Mouse (Mus musculus) hindbrain, embryonic 16.5 days (tissue): ENCODE measurements at regions not wholly inside any gene's neighbourhood (a gene's known extent, or its start where the extent isn't known, plus 50 kb on each side); places are given as distances from the start of the nearest gene placed in this dataset.
A peak's percentile ranks its signal among the peaks of the same experiment; 100 is the strongest.
"Not testable (repeated sequence)": the region's sequence is repeated elsewhere in the genome, so short reads cannot be mapped to it uniquely, and the experiment has no call there.

Experiments
- ATAC-seq: fragments of 200-750 bp; cut with Nextera tagmentation; 2 replicates; pipeline ENCODE4 v1.8.0; 2017; ENCODE audit warnings: moderate TSS enrichment, moderate library complexity
- H3K27ac ChIP-seq: fragments of 300-500 bp; sonication (generic); 2 replicates; pipeline ENCODE4 v1.5.1; 2014; ENCODE audit warnings: low read depth, mild to moderate bottlenecking, control low read depth, low read length, moderate library complexity
- H3K27me3 ChIP-seq: fragments of 300-500 bp; sonication (generic); replicated peaks from 2 replicates; pipeline ENCODE4 v1.6.1; 2014; ENCODE audit warnings: low read length; ENCODE audit not compliant: control insufficient read depth, insufficient read depth
- H3K36me3 ChIP-seq: fragments of 300-500 bp; sonication (generic); 2 replicates; pipeline ENCODE4 v1.6.1; 2014; ENCODE audit warnings: mild to moderate bottlenecking, low read length, moderate library complexity, mixed read lengths; ENCODE audit not compliant: control insufficient read depth, insufficient read depth
- H3K4me1 ChIP-seq: fragments of 300-500 bp; sonication (generic); 2 replicates; pipeline ENCODE4 v1.6.1; 2014; ENCODE audit warnings: low read depth, low read length; ENCODE audit not compliant: control insufficient read depth, insufficient read depth
- H3K4me2 ChIP-seq: fragments of 300-500 bp; sonication (generic); 2 replicates; pipeline ENCODE4 v1.6.1; 2014; ENCODE audit warnings: mild to moderate bottlenecking, low read length, control low read depth, moderate library complexity
- H3K4me3 ChIP-seq: fragments of 300-500 bp; sonication (generic); 2 replicates; pipeline ENCODE4 v1.5.1; 2014; ENCODE audit warnings: mild to moderate bottlenecking, low read length, control low read depth, moderate library complexity
- H3K9ac ChIP-seq: fragments of 300-500 bp; sonication (generic); 2 replicates; pipeline ENCODE4 v1.6.1; 2014; ENCODE audit warnings: low read depth, mild to moderate bottlenecking, control low read depth, low read length, moderate library complexity
- H3K9me3 ChIP-seq: fragments of 300-500 bp; sonication (generic); 2 replicates; pipeline ENCODE4 v1.6.1; 2014; ENCODE audit warnings: mild to moderate bottlenecking, low read length, moderate library complexity; ENCODE audit not compliant: control insufficient read depth
- WGBS: fragments of 180-500 bp; shearing (Covaris S2); extraction: QIAGEN DNeasy Blood & Tissue Kit; methylation state at CpG from one replicate; pipeline ENCODE4 v1.1.7; 2014; 5-methylcytosine and 5-hydroxymethylcytosine counted together

DNA sequence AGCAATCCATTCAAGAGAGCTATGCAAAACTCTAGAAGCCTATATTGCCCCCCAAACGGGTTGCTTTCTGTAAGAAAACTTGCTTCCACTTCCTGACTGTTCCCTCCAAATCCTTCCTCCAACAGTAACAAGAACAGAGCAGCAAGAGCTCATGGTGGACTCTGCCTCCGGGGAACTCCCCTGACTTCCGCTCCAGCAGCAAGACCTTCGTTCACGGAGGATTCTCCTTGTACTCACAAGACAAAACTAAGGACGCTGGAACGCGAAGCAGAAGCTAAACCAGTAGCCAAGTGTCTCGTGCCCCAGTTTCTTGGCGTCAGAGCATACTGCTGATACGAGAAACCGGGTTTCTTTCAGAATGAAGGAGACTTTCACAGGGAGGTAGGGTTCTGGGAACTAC lies 50.7 kb downstream of the H2al2a start:
- Histone ChIP-seq H3K27me3 (no peaks in the 10 kb centered on the region), H3K4me2 (no peak overlapping the region), H3K27ac (no peak overlapping the region), H3K4me3 (no peak overlapping the region), H3K4me1 (no peaks in the 10 kb centered on the region), H3K9me3 (no peaks in the 10 kb centered on the region), H3K36me3 (no peaks in the 10 kb centered on the region), H3K9ac (no peak overlapping the region)
- 70% methylated on average over 12 of the region's 12 CpGs for WGBS
- no peak for ATAC-seq

DNA sequence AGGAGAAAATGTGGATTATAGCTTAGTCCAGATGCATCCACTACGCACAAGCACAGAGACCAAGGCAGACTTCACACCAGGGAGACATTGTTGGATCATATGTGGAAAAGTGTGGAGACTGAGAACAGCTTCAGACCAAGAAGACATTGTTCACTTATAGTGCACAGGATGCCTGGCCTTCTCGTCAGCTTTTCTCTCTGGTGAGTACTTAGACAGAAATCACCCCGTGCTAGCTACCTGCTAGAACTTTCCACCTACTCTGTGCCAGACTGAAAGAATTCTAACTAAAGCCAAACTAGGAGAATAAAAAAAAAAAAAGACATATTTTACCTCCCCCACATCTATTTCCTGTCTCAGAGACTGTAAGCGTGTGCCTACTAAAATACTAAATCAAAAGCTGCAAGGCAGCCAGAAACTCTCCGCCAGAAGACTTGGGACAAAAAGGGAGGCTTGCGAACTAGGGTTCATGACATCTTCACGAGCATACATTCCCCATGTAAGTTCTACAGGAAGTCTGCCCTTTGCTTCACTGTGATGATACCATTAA lies 51.3 kb downstream of the H2al2a start:
- Histone ChIP-seq H3K4me3 (no peak overlapping the region), H3K4me2 (no peak overlapping the region), H3K9me3 (no peaks in the 10 kb centered on the region), H3K4me1 (no peaks in the 10 kb centered on the region), H3K27ac (no peak overlapping the region), H3K36me3 (no peaks in the 10 kb centered on the region), H3K9ac (no peak overlapping the region), H3K27me3 (no peaks in the 10 kb centered on the region)
- ATAC-seq, result no peak
- WGBS, result 91% methylated on average over 7 of the region's 7 CpGs

DNA sequence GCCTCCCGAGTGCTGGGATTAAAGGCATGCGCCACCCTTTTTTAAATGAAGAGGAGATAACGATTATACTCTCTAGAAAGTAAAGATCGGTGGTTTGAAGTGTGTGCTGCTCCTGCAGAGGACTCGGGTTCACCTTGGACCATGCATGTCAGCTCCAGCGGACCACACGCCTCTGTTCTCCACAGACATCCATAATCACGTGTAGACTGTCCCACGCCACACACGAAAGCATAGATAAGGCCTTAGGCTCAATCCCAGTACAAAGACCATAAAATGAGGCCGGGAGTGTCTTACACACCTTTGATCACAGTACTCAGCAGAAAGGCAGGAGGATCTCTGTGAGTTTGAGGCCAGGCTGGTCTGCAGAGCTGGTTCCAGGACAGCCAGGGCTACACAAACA lies 53.3 kb downstream of the H2al2a start:
- Histone ChIP-seq H3K4me1 (no peaks in the 10 kb centered on the region), H3K9ac (no peak overlapping the region), H3K27me3 (no peaks in the 10 kb centered on the region), H3K4me2 (no peak overlapping the region), H3K36me3 (no peaks in the 10 kb centered on the region), H3K4me3 (no peak overlapping the region), H3K9me3 (no peaks in the 10 kb centered on the region), H3K27ac (no peak overlapping the region)
- ATAC-seq, result no peak
- 94% methylated on average over 11 of the region's 11 CpGs for whole genome bisulfite sequencing

GRCm38 (mm10) chr2:17942528-17943387 lies 54.0 kb downstream of the H2al2a start:
- Histone ChIP-seq H3K9ac (no peak overlapping the region), H3K4me3 (no peak overlapping the region), H3K27me3 (no peaks in the 10 kb centered on the region), H3K27ac (no peak overlapping the region), H3K4me1 (no peaks in the 10 kb centered on the region), H3K36me3 (no peaks in the 10 kb centered on the region), H3K9me3 (no peaks in the 10 kb centered on the region), H3K4me2 (no peak overlapping the region)
- ATAC-seq, result no peak
- 76% methylated on average over 8 of the region's 8 CpGs for WGBS

- Histone ChIP-seq H3K4me2 (no peak overlapping the region), H3K4me3 (no peak overlapping the region), H3K4me1 (no peaks in the 10 kb centered on the region), H3K9ac (no peak overlapping the region), H3K27me3 (no peaks in the 10 kb centered on the region), H3K9me3 (no peaks in the 10 kb centered on the region), H3K36me3 (no peaks in the 10 kb centered on the region), H3K27ac (no peak overlapping the region)
- WGBS, result 89% methylated on average over 6 of the region's 6 CpGs
- no peak for ATAC-seq
Observed at GRCm38 (mm10) chr2:17941921-17942320, 54.8 kb downstream of the H2al2a start.

DNA sequence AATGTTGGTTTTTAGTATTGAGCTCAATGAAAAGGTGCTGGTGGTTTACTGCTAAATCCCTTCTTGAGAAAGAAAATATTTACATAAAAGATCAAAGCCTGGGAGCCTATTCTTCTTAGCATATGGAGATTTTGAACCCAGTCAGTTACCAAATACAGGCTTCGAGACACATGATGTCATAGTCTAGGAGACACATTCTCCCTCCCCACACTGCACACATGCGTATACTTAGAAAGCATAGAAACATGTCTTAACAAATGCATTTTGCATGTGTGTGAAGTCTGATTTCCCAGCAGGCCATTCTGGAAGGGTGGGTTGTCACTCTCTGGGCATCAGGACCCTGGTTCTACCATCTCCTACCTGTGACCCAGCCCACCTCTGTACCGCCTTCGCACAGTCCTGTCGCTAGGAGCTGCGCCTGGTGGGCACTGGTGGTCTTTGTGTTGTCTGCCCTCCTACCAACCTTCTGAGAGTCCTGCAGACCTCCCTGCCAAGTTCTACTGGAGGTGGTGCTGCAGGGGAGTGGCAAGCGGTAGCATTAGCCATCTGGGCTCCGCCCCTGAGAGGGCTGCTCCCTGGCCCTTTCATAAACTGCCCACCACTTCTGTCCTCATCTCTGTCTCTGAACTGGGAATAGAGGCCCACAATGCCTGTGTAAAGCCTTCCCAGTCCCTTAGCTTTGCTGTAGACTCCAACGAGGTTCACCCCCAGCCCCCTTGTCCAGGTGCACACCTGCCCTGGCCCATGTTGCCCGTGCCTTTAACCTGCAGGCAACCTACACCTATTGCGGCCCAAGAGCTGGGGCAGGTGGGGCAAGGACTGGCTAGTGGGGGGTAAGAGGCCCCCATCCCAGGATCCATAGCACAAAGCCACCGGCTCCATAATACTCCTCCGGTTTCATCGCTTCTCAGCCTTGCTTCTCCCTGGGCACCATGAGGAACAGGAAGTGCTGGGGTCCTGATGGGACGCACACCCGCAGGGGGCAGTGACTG lies 56.6 kb downstream of the H2al2a start:
- WGBS, result 68% methylated on average over 14 of the region's 16 CpGs
- H3K4me1 ChIP-seq, H3K9me3 ChIP-seq, H3K27ac ChIP-seq, H3K36me3 ChIP-seq, H3K27me3 ChIP-seq, H3K4me3 ChIP-seq, H3K4me2 ChIP-seq, H3K9ac ChIP-seq: not testable (repeated sequence)
- ATAC-seq, result peak; percentile 11; the same call in 1 of the 2 replicates

- no peak for ATAC-seq
- 69% methylated on average over 4 of the region's 4 CpGs for WGBS
- no peaks in the 10 kb centered on the region for H3K27me3 ChIP-seq
- no peak overlapping the region for H3K4me3 ChIP-seq
- no peak overlapping the region for H3K27ac ChIP-seq
- no peak overlapping the region for H3K9ac ChIP-seq
- no peak overlapping the region for H3K4me2 ChIP-seq
- H3K36me3 ChIP-seq, result no peaks in the 10 kb centered on the region
- no peaks in the 10 kb centered on the region for H3K4me1 ChIP-seq
- H3K9me3 ChIP-seq, result peaks cover 2% of the 10 kb centered on the region; the same call in 1 of the 2 replicates
Observed at GRCm38 (mm10) chr2:17939183-17939856, 57.4 kb downstream of the H2al2a start.

GRCm38 (mm10) chr2:17936527-17937139 lies 60.1 kb downstream of the H2al2a start:
- H3K36me3 ChIP-seq, result no peaks in the 10 kb centered on the region
- no peak overlapping the region for H3K9ac ChIP-seq
- ATAC-seq, result no peak
- H3K27me3 ChIP-seq, result no peaks in the 10 kb centered on the region
- no peak overlapping the region for H3K27ac ChIP-seq
- H3K4me1 ChIP-seq, result peaks cover 8% of the 10 kb centered on the region
- no peak overlapping the region for H3K4me2 ChIP-seq
- H3K4me3 ChIP-seq, result no peak overlapping the region
- 86% methylated on average over 4 of the region's 4 CpGs for WGBS
- H3K9me3 ChIP-seq, result peaks cover 2% of the 10 kb centered on the region; the same call in 1 of the 2 replicates
